Mouse (Mus musculus) cerebellum, postnatal 36 days (tissue): ENCODE measurements around the gene Ehd2.
A peak's percentile ranks its signal among the peaks of the same experiment; 100 is the strongest.
"Not testable (repeated sequence)": the region's sequence is repeated elsewhere in the genome, so short reads cannot be mapped to it uniquely, and the experiment has no call there.

ENCODE experiments used
- DNase-seq, 2 experiments: peaks; one replicate each; pipeline ENCODE4 v3.0.0; 2021 to 2022; ENCODE audit warnings: mixed read lengths in 2 of 2

Gene Ehd2

DNA sequence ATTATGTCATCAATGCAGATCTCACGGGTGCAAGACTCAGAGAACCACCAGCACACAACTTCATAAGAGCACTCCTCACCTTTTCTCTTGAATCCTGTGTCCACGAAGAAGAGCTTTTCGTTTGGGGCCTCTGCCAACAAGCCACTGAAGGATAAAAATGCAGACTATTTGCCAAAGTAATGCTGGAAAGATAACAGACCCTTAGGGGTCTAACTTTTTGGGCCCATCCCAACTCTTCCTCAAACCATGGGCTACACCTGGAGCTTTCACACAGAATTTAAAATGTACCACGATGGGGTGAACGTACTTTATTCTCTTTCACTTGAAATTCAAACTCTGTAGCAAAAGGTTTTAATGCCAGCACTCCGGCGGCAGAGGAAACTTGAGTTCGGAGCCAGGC lies 22.2 kb downstream of the Ehd2 start:
- DNase-seq, result no peak

DNA sequence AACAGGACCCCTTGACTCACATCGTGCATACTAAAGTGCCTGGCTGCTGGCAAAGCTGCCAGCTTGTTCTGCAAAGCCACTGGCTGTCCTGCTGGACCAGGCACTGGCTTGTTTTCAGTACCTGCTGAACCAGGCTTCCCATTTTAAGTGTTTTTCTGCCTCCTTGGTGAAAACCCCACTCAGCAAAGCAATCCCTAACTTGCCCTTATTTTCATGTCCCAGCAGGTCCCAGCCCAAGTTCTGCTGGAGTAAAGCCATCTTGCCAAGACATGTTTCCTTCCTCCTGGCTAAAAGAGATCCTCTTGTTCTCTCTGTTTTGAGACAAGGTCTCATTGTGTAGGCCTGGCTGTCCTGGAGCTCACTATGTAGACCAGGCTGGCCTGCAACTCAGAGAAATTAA lies 23.1 kb downstream of the Ehd2 start:
- DNase-seq, result no peak

DNA sequence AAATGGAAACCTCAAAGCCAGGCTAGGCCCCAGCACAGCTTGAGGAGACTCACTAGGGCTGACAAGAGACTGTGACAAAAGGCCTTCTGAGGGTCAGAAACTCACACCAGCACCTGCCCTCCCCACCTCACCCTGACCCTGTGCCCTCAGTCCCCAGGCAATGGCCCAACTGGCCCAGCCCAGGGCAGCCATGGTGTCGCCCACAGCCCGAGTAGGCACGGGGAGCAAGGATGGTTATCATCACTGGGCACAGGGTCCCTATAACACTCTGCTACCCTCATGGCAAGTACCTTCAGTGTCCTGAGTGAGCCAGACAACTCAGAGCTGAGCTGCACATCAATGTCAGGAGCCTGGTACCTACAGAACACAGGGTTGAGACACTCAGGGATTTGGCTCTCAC lies 28.7 kb downstream of the Ehd2 start:
- no peak for DNase-seq

DNA sequence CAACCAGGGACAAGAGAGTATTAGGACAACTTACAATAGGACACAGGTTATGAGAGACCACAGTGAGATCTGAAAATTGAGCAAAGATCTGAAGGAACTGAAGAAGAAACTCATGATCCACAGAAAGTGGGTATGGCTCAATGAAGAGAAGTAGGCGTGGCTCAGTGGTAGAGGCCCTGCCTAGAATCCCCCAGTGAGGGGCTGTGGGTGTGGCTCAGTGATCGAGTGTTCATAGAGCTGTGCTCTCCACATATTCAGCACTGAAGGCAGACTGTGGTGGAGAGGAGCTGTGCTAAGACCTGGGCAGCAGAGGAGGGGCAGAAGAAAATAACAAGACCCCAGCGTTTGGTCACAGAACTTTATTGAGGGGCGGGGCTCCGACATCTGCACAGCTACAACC lies 29.9 kb downstream of the Ehd2 start:
- no peak for DNase-seq

DNA sequence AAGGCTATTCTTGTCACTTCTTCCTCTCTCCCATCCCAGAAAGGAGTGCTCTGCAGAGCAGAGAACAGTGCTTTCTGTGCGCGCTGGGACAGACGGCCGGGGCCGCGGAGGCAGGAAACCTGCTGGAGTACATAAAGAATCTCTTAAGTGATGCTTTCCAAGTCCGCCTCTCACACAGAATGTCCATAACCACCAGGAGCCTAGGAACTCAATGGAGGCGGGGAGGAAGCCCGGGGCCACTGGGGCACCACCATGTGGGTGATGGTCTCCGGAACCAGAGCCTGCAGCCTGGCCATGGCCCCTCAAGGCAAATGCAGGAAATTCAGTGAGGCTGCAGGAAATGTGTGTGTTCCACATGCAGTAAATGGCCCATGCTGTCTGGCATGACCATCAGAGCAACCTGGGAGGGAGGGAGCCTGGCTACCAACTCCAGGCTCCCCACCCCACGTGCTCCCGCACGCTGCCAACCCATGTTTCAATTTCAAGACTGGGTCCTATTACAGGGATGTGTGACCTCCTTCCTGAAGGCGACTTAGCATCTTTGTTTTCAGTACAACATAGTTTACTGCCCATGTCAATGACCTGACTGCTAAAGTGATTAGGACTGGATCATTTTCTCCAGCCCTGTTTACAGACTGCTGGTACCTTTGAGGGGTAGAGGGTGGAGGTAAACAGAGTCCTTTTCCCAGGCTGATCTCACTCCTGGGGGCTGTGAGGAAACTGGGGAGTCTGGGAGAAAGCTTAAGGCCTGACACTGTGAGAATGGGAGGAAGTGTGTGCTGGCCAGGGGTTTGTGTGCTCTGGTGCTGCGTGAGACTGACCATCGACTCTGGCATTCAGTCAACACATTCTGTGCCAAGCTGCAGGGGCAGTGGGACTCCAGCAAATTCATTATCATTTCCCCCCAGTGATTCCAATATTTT lies 33.7 kb downstream of the Ehd2 start:
- no peak for DNase-seq

DNA sequence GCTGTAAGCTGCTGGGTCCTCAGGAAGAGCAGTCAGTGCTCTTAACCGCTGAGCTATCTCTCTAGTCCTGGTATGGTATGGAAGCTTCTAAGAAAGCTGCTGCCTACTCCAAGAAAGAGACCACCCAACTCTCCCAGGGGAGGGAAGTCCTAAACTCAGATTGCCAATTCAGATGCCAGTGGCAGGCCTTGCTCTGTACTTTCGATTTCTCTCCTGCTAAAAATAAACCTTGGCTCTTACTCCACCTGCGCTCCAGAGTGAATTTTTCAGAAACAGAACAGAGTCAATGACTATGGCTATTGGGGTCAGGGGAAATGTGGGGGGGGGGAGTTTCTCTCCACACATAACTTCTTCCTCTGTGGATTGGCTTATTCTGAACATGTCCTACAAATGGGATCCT lies 35.7 kb downstream of the Ehd2 start:
- DNase-seq, result no peak

DNA sequence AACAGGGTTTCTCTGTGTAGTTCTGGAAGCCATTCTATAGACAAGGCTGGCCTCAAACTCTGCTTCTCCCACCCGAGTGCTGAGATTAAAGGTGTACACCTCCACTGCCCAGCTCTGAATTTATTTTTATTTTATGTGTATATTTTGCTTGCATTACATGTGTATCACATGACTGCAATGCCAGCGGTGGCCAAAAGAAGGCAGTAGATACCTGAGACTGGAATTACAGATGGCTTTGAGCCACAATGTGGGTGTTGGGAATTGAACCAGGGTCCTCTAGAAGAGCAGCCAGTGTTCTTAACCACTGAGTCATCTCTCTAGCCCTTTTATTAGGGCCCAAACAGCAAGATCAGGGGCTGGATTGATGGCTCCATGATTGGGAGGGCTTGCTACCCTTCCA lies 36.8 kb downstream of the Ehd2 start:
- DNase-seq, result no peak

DNA sequence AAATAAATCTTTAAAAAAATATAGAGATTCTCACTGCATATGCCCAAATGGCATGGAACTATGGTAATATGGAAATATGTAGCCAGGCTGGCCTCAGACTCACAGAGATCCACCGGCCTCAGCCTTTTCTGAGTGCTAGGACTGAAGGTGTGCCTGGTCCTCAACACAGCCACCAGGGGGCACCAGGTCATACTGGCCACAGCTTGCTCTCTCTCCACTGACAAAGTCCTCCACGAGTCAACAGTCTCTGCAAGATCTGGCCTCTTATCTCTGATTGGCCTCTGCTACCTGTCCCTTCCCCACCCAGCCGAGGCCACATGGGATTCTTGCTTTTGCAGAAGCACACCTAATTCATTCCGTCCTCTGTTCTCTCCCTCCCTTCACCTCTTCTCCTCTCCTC lies 37.5 kb downstream of the Ehd2 start:
- peak; percentile 49 to 62 for DNase-seq

DNA sequence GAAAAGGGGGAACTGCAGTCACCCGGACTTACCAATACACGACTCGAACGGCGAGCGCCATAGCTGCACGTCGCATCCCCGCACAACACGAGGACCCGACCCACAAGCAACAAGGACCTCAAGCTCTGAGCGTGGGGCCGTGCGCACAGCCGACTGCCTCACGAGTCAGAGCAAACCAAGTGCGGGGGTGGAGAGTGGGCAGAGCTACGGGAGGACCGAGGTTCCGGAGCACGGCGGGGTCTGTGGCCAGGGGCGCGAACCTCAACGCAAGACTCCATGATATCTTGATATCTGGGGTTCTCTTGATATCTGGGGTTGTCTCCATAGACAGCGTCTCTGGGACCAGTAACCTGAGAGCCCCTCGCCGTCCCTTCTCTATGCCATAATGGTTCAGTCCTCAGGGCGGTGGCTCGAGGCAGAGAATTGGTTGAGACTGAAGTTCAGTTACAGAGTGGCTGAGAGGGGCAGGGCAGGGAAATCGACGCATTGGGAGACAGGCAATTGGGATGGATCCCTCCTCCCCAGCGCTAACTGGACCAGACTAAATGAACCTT lies 45.1 kb downstream of the Ehd2 start, which contains the start of gene Selenow:
Gene Selenow, minus strand, starts transcription at position 183 of the 554 bp plus-strand sequence.
- DNase-seq, result peak; percentile 92 to 93

DNA sequence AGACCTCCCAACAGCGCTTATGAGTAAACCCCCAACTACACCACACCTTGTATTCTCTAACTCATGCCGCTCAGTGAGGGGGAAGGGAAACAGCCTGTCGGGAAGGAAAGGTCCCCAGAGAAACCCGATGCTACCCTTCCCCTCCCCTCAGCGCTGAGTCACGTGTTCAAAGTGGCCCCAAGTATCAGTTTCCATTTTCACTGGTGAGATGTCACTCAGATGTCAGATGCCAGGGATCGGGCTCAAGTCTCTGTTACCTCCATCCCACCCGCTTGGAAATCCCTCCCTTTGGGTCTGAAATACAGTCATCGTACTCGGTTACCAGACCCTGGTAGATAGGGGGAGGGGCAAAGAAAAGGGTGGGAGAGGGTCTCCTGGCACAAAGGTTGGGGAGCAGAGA lies 45.6 kb downstream of the Ehd2 start:
- DNase-seq, result peak in 1 of 2 experiments; percentile 16

DNA sequence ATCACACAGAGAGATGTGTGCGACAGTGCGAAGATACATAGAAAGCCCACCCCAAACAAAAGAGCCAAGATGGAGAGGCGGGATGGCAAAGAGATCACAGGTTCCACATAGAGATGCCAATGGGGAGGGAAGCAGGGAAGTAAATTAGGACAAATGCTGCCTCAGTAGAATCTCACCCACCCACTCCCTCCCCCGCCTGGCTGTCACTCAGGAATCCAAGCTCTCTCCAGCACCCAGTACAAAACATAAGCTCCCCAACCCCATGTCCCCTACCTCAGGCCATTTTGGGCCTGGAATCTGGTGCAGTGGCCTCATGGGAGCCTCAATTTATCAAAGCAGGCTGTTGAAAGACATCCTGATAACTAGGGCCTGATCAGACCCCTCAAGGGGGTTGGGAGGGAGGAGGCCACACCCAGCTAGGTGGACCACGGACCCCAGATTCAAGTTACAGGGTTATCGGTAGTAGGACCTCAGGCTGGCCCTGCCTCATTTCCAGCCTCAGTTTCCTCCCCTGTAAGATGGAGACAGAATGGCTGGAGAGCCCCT lies 46.6 kb downstream of the Ehd2 start:
- DNase-seq, result no peak

DNA sequence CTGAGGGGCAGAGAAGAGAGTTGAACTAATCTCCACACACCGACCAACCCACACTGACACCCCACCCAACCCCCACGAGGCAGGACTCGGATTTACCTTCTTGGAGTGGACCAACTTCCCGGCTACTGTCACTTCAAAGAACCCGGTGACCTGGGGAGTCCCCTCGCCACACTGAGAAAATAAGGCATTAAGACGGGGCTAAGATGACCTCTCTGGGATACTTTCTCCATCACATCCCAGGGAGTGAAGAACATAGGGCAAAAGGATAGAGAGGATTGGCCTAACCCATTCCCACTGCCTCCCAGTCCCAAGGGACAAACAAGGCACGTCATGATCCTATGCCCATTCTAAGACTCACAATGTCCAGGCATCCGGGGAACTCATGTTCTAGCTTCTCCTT lies 47.4 kb downstream of the Ehd2 start:
- DNase-seq, result no peak

DNA sequence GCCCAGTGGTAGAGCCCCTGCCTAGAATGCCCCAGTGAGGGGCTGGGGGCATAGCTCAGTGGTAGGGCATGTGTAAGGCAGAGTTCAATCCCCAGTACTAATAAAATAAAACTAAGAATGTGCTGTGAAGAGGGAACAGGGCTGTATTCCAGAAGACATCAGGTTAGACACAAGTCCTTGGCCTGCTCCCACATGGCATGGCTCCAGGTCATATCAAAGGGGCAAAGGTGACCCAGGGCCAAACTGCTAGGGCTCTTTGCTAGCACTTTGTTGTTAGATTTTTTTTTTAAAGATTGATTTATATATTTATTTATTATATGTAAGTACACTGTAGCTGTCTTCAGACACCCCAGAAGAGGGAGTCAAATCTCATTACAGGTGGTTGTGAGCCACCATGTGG lies 49.0 kb downstream of the Ehd2 start:
- no peak for DNase-seq

DNA sequence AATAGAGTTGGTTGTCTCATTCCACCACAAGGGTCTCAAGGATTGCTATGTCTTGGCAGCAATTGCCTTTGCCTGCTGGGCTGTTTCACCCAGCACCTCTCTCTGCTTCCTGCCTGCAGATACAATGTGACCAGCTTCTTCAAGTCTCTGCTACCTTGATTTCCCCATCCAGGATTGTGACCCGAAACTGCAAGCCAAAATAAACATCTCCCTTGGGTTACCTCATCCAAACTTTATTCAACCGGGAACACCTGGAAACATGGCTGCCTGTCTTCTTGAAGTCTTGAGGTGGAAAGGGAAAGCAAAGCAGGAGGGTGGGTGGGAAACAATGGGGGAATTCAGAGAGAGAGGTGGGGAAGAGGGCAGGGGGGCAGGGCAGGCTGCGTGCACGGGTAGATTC lies 50.4 kb downstream of the Ehd2 start:
- DNase-seq, result no peak

DNA sequence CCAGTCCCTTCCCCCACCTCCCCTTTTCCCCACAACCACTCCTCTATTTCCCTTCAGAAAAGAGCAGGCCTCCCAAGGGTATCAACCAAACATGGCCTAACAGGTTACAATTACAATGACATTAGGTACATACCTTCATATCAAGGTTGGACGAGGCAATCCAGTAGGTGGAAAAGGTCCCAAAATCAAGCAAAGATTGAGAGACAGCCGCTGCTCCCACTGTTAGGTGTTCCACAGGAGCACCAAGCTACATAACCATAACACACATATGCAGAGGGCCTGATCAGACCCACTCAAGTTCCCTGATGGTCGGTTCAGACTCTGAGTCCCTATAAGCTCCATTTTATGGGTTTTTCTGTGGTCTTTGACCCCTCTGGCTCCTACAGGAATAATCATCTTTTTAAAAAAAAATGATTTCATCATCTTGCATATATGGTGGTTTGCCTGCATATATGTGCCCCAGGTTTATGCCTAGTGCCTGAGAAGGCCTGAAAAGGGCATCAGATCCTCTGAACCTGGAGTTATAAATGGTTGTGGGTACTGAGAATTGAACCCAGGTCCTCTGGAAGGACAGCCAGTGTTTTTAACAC lies 51.1 kb downstream of the Ehd2 start:
- no peak for DNase-seq

DNA sequence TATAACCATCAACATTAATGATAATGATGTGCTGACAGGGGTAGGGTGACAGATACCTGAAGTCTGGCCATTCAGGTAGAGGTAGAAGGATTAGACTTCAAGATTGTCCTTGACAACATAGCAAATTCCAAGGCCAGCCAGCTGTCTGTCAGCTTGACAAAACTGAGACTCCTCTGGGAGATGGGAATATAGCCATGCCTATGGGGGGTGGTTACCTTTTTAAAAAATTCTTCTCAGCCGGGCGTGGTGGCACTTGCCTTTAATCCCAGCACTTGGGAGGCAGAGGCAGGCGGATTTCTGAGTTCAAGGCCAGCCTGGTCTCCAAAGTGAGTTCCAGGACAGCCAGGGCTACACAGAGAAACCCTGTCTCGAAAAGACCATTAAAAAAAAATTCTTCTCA lies 51.7 kb downstream of the Ehd2 start:
- not testable (repeated sequence) for DNase-seq

DNA sequence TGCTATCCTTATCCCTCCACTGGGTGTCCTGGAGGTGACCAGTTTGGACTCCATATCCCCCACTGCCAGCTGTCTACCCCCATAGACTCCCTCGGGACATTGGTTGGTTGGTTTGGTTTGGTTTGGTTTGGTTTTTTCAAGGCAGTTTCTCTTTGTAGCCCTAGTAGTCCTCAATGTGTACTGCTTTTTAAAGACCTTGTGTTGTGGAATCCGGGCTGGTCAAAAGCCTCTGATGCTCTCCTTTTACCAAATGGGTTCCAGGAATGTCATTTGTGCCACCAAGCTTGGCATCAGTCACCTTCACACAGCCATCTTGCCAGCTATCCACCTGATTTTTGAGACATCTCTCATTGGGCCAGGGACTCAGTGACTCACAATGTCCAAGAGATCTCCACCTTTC lies 52.6 kb downstream of the Ehd2 start:
- DNase-seq, result no peak

DNA sequence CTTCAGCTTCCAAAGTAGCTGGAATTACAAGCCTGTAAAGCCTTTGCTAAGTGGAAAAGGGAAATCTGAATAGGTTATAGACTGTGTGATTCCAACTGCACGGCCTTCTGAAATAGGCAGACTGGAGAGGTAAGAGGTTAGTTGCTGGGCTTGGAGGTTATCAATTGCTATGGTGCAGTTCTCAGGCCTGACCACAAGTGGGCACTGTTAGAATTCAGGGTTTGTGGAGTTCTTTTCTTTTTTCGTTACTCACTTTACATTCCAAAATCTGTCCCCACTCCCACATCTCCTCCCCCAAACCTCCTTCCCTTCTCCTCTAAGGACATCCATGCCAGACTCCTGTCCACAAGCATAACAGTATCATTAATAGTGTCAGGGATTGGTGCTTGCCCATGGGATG lies 53.1 kb downstream of the Ehd2 start:
- DNase-seq, result peak in 1 of 2 experiments; percentile 39

DNA sequence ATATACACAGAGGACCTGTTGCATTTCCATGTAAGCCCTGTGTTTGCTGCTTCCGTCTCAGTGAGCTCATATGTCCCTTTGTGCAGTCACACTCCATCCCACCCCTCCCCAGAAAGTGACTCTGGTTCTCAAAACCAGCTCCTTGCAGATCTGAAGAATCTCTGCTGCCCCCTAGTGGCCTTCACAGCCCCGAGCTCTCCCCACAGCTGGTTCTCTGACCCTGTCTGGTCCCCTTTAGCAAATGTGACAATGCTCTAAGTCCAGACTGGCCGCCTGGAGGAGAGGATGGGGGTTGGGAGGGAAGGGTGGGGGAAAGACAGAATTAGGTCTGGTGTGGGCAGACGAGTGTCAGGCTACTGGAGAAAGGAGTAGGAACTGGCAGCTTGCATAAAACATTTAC lies 55.2 kb downstream of the Ehd2 start:
- DNase-seq, result peak; percentile 59

DNA sequence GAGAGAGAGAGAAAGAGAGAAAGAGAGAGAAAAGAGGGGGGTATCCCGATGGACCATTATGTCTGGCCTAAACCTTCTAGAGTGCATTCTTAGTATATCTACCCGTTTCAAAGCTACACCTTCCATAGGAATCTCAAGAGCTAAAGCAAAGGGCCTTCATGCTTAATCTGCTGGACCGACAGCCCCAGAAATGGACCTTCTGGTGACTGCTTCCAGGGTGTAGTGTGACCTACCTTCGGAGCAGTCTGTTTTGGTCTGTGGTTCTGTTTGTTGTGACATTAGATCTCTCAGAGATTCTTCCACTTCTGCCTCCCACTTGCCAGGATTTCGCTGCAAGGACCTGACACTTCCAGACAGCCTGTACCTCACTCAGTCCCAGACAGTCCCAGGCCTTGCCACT lies 56.8 kb downstream of the Ehd2 start:
- DNase-seq, result no peak

DNA sequence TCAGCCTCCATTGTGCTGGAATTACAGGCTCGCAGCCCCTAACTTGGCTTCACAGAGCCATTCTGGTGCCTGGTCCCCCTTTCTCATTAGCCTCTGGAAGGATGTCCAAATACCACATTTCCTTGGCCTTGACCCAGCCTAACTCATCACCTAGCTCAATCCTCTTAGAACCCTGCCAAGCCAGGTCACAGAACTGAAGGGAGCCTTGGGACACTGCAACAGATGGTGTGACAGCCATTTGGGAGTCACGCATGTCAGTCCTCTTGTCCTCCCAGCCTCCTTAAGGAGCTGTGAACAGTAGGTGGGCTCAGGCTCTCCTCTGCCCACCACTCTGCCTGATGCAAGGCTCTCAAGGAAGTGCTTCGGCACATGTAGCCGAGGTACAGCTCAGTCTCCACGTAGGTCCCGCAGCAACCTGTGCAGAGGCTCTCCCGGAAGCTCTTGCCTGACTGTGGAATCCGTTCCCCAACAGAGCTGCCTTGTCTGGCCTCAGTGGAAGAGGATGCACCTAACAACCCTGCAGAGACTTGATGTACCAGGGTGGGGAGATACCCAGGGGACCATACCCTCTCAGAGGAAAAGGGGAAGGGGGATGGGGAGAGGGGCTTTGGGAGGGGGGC lies 59.3 kb downstream of the Ehd2 start:
- DNase-seq, result no peak

DNA sequence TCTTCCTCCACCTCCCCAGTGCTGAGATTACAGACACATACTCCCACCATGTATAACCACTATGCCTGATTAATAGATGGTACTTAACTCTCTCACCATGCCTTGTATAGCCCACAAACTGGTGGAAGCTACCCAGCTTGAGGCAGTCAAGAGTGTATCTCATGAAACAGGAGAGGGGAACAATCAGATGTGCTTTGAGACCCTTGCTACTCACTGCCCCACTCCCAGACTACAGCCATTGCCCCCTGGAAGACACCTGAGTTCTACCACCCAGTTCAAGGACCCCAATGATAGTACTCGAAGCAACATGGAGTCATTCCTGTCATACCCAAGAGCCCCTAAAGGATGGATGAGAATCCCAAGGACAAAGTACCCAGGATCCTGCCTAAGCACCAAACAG lies 60.8 kb downstream of the Ehd2 start:
- DNase-seq, result no peak

DNA sequence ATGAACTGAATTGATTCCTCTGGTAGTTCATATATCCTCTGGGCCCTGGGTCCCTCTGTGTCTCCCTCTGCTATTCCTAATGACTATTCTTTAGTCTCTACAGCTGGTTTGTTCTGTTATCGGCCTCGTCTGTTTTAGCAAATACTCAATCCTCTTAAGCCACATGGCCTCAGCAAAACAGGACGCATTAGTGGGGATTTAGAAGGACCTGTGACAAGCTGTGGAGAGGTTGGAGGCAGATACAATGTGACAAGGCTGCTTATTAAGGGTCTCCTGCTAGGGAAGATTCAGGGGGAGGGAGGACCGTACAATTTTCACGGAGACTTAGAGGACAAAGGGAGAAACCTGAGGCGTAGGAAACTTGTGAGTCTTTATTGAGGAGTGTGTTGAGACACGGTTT lies 61.5 kb downstream of the Ehd2 start:
- no peak for DNase-seq
